Mouse (Mus musculus) CH12.LX (cell line): ENCODE measurements around the gene Rpl11. TPM values are rescaled to one million over a fixed set of nuclear protein-coding genes. Genes with fewer than 3 reads are reported as not detected.
A peak's percentile ranks its signal among the peaks of the same experiment; 100 is the strongest.

ENCODE experiments used
- DNase-seq: peaks from one replicate; pipeline ENCODE4 v3.0.0-alpha.2; 2013; ENCODE audit errors: extremely low read depth
- H3K27ac ChIP-seq: 2 replicates; pipeline ENCODE4 v1.5.1; 2012; ENCODE audit warnings: low read depth, mild to moderate bottlenecking, control low read depth, moderate library complexity; ENCODE audit not compliant: insufficient read depth
- H3K27me3 ChIP-seq: replicated peaks from 2 replicates; pipeline ENCODE3; 2012; ENCODE audit warnings: inconsistent platforms
- H3K36me3 ChIP-seq, 2 experiments: replicated peaks in 1 of 2; 2 replicates each; pipeline versions ENCODE3 to v1.6.1; 2012; ENCODE audit warnings: inconsistent platforms in 1 of 2, low read length in 1 of 2, mild to moderate bottlenecking in 1 of 2, mixed read lengths in 1 of 2, moderate library complexity in 1 of 2; ENCODE audit not compliant: control insufficient read depth in 1 of 2, insufficient read depth in 1 of 2
- H3K4me1 ChIP-seq, 2 experiments: 2 replicates each; pipeline ENCODE4 v1.6.1; 2012; ENCODE audit warnings: inconsistent platforms in 1 of 2, moderate library complexity in 1 of 2; ENCODE audit not compliant: insufficient read depth in 2 of 2, control insufficient read depth in 1 of 2
- H3K4me2 ChIP-seq: 2 replicates; pipeline ENCODE4 v1.6.1; 2012; ENCODE audit warnings: low read depth, mild to moderate bottlenecking, control low read depth; ENCODE audit not compliant: poor library complexity, insufficient read depth, severe bottlenecking
- H3K4me3 ChIP-seq, 3 experiments: fragments of 150-350 bp in 1 of 3; sonication (generic) in 1 of 3; replicated peaks in 1 of 3; 2 replicates each; pipeline versions ENCODE3 to v1.5.1; 2011 to 2012; ENCODE audit warnings: low read depth in 2 of 3, low read length in 2 of 3, mild to moderate bottlenecking in 2 of 3, moderate library complexity in 2 of 3, control low read depth in 1 of 3, improper control_type of control experiment in 1 of 3, inconsistent platforms in 1 of 3, mixed read lengths in 1 of 3; ENCODE audit not compliant: poor library complexity in 1 of 3
- H3K79me2 ChIP-seq: replicated peaks from 2 replicates; pipeline ENCODE4 v1.6.1; 2012; ENCODE audit warnings: mild to moderate bottlenecking, moderate library complexity; ENCODE audit not compliant: control insufficient read depth, poor library complexity, insufficient read depth, severe bottlenecking; ENCODE audit errors: extremely low read depth
- H3K9ac ChIP-seq: 2 replicates; pipeline ENCODE4 v1.6.1; 2012; ENCODE audit warnings: low read depth, mild to moderate bottlenecking, control low read depth, moderate library complexity; ENCODE audit not compliant: insufficient read depth
- H3K9me3 ChIP-seq: replicated peaks from 2 replicates; pipeline ENCODE3; 2012; ENCODE audit warnings: low read length, inconsistent platforms, mixed read lengths
- BHLHE40 ChIP-seq: IDR thresholded peaks from 2 replicates; pipeline ENCODE4 v1.6.1; 2011; ENCODE audit warnings: mild to moderate bottlenecking, low read depth, low read length, improper control_type of control experiment
- CHD1 ChIP-seq: IDR thresholded peaks from 2 replicates; pipeline ENCODE4 v1.6.1; 2012; ENCODE audit warnings: low read depth, low read length, improper control_type of control experiment, inconsistent platforms
- E2F4 ChIP-seq: IDR thresholded peaks from 2 replicates; pipeline ENCODE4 v1.6.1; 2011; ENCODE audit warnings: low read depth, low read length, improper control_type of control experiment; ENCODE audit not compliant: insufficient replicate concordance
- ELF1 ChIP-seq: IDR thresholded peaks from 2 replicates; pipeline ENCODE4 v1.6.1; 2014; ENCODE audit warnings: low read depth, mild to moderate bottlenecking, inconsistent platforms, low read length, improper control_type of control experiment
- EP300 ChIP-seq: IDR thresholded peaks from 2 replicates; pipeline ENCODE4 v1.6.1; 2011; ENCODE audit warnings: low read length, improper control_type of control experiment
- GABPA ChIP-seq: IDR thresholded peaks from 2 replicates; pipeline ENCODE4 v1.6.1; 2012; ENCODE audit warnings: low read depth, low read length, improper control_type of control experiment, inconsistent platforms; ENCODE audit not compliant: insufficient replicate concordance
- HCFC1 ChIP-seq: IDR thresholded peaks from 2 replicates; pipeline ENCODE4 v1.6.1; 2012; ENCODE audit warnings: low read depth, mild to moderate bottlenecking, inconsistent platforms, low read length, improper control_type of control experiment
- IRF4 ChIP-seq: IDR thresholded peaks from 2 replicates; pipeline ENCODE4 v1.6.1; 2014; ENCODE audit warnings: low read depth, mild to moderate bottlenecking, inconsistent platforms, low read length, improper control_type of control experiment
- JUN ChIP-seq: IDR thresholded peaks from 2 replicates; pipeline ENCODE4 v1.6.1; 2011; ENCODE audit warnings: low read depth, mild to moderate bottlenecking, low read length, improper control_type of control experiment, moderate library complexity; ENCODE audit not compliant: insufficient read depth
- MAFK ChIP-seq: IDR thresholded peaks from 2 replicates; pipeline ENCODE4 v1.6.1; 2011; ENCODE audit warnings: low read length, improper control_type of control experiment; ENCODE audit not compliant: insufficient replicate concordance
- MAZ ChIP-seq: IDR thresholded peaks from 2 replicates; pipeline ENCODE4 v1.6.1; 2012; ENCODE audit warnings: low read depth, mild to moderate bottlenecking, inconsistent platforms, low read length, improper control_type of control experiment, moderate library complexity
- MXI1 ChIP-seq: IDR thresholded peaks from 2 replicates; pipeline ENCODE4 v1.6.1; 2011; ENCODE audit warnings: mild to moderate bottlenecking, low read depth, low read length, improper control_type of control experiment
- PAX5 ChIP-seq: IDR thresholded peaks from 2 replicates; pipeline ENCODE4 v1.6.1; 2012; ENCODE audit warnings: low read length, inconsistent platforms, mixed read lengths
- RCOR1 ChIP-seq: conservative IDR thresholded peaks from 2 replicates; pipeline ENCODE4 v1.6.1; 2012; ENCODE audit warnings: low read depth, mild to moderate bottlenecking, inconsistent platforms, low read length, improper control_type of control experiment
- SIN3A ChIP-seq: IDR thresholded peaks from 2 replicates; pipeline ENCODE4 v1.6.1; 2012; ENCODE audit warnings: low read length, improper control_type of control experiment, inconsistent platforms
- TBP ChIP-seq: conservative IDR thresholded peaks from 2 replicates; pipeline ENCODE4 v1.6.1; 2011; ENCODE audit warnings: low read depth, low read length, improper control_type of control experiment
- ZC3H11A ChIP-seq: IDR thresholded peaks from 2 replicates; pipeline ENCODE4 v1.6.1; 2012; ENCODE audit warnings: low read depth, mild to moderate bottlenecking, inconsistent platforms, low read length, improper control_type of control experiment
- dilution Hi-C: fragments of 300-500 bp; cut with MboI; formaldehyde crosslinking; loops from 2 replicates; pipeline ENCODE4 v1.14.3; 2020; ENCODE audit warnings: low sequenced_read_pairs; ENCODE audit not compliant: extremely low pct_unique_long_range_greater_than_20kb, extremely low pct_ligation_motif_present
- in situ Hi-C: fragments of 300-500 bp; cut with MboI; formaldehyde crosslinking; loops from 3 replicates; pipeline ENCODE4 v1.14.3; 2019; ENCODE audit warnings: low sequenced_read_pairs, low pct_ligation_motif_present, low pct_unique_long_range_greater_than_20kb, mixed read lengths
- polyA plus RNA-seq: library from polyadenylated mRNA; unstranded; fragments of >175 nt; gene quantifications from 2 replicates; pipeline ENCODE4 v1.2.1, GENCODE M21; 2012; ENCODE audit warnings: low read depth; ENCODE audit not compliant: insufficient read length
- total RNA-seq, 2 experiments: library from RNA; depleted of rRNA; stranded (reverse); fragments of 300-350 nt in 1 of 2; fragments of >200 nt in 1 of 2; gene quantifications; 2 replicates each; pipeline ENCODE4 v1.2.3; 2012 to 2014

Rpl11 gene
- total and polyA plus RNA-seq, 3 experiments: 1,170 to 2,513 (median 1,661) TPM

DNA sequence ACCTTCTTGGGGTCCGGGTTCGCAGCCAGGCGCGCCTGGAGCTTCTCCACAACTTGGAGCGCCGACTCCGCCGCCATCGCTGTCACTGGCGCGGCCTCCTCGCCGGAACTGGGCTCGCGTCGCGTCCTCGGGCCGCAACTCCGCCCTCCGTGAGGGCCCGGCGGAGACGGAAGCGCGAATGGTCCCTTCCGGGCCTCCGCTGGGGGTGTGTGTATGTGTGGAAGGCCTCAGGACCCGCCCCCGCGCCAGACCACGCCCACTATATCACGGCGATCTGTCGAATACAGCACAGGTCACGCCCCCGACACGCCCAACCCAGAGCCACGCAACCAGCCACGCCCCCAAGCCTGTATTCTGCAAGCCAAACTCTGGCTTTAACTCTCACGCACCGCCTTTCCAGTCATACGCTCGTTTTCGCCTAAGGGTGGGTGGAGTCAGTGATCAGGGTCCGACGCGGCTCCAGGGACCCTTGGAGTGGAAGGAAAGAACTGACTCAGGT is 31.6 kb downstream of the Rpl11 start, which contains the start of gene Eloa (continued):
- TF ChIP-seq TBP (peak; percentile 75), MAZ (0 out of 2 replicates have a peak, but pooled peaks have one; percentile 40), MAFK (no peak), IRF4 (no peak; the same call in 1 of the 2 replicates)

DNA sequence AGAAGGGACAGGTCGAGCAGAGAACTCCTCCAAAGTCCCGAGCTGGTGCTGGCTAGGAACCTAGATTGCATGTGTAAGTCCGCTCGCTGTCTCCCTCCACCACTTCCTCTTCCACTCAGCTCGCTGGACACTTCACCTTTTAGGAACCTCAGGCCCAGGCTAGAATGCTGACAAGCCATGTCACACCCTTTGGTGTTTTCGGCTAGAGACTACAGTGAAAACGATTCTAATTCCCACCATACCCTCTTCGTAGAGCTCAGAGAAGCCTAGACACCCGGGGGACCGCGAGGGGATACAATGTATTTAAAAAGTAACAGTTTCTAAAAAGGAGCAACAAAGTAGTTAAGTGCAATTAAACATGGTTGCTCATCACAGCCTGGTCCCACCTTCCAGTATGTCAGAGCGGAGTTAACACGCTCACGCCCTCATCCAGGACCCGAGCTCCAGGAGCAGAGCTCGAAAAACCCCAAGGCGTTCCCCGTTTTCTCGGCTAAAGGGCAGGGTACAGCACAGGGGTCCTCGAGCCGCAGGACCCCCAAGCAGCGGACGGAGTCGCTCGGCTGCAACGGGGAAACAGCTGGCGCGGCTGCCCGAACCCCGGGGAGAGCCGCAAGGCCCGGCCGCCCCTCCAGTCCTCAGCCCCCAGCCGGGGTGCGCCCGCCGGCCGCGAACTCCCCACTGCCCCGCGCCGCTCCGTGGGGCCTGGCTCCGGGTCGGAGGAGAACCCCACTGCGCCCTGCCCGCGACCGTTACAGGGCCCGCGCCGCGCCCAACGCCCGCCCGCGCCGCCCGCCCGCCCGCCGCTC is 32.3 kb downstream of the Rpl11 start:
- H3K27ac ChIP-seq: peak overlapping the region; percentile 39
- H3K36me3 ChIP-seq: peaks cover 8 to 27% of the 10 kb centered on the region in 2 experiments
- no peak for DNase-seq
- H3K9ac ChIP-seq: peak overlapping the region; percentile 97
- peaks cover 3% of the 10 kb centered on the region for H3K9me3 ChIP-seq
- dilution Hi-C loops (no loop called here), in situ Hi-C loops (no loop called here)
- H3K79me2 ChIP-seq: peaks cover 55% of the 10 kb centered on the region
- peaks cover 5 to 32% of the 10 kb centered on the region in 2 experiments for H3K4me1 ChIP-seq
- peak overlapping the region; percentile 88 to 97 (median 94) for H3K4me3 ChIP-seq
- TF ChIP-seq MXI1 (peak; percentile 62; the same call in 1 of the 2 replicates), SIN3A (peak; percentile 83), PAX5 (no peak), ELF1 (0 out of 2 replicates have a peak, but pooled peaks have one; percentile 16), CHD1 (peak; percentile 86; the same call in 1 of the 2 replicates), ZC3H11A (no peak), HCFC1 (peak; percentile 59)
- no peaks in the 10 kb centered on the region for H3K27me3 ChIP-seq
- no peak overlapping the region for H3K4me2 ChIP-seq

DNA sequence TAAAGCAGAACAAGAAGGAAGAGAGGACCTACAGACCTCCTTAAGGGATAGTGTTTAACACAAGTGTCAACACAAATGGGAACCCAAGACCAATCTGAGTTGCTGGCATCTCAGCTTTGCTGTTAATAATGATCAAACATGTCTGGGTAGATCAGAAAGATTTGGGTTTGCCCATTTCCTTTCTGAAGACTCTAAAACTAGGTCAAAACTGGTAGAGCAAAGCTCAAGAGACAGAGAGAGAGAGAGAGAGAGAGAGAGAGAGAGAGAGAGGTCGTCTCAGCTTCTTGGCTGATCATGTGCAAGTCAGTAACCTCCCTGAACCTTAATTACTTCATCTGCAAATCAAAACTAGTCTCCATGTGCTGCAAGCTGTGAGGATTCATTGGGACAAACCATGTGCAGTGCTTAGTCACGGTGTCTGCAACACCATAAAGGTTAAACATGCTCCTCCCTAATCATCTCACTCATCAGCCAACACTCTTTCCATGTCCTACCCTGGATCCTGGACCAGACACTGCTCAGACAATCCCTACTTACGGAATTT is 37.1 kb downstream of the Rpl11 start:
- in situ Hi-C loops: no loop called here

More for the DNA sequence above, 37.1 kb downstream of the Rpl11 start:
- peak overlapping the region; percentile 26; the same call in 1 of the 2 replicates for H3K9ac ChIP-seq
- peaks cover 91% of the 10 kb centered on the region for H3K79me2 ChIP-seq
- no peak overlapping the region for H3K4me2 ChIP-seq
- peaks cover 9 to 44% of the 10 kb centered on the region in 2 experiments for H3K4me1 ChIP-seq
- H3K36me3 ChIP-seq: peaks cover 31 to 68% of the 10 kb centered on the region in 2 experiments
- TF ChIP-seq RCOR1 (no peak), GABPA (no peak), MXI1 (no peak), BHLHE40 (no peak), JUN (no peak), EP300 (no peak), E2F4 (no peak)
- H3K9me3 ChIP-seq: no peaks in the 10 kb centered on the region
- no peak overlapping the region for H3K4me3 ChIP-seq
- no peak for DNase-seq
- dilution Hi-C loops: no loop called here
- H3K27me3 ChIP-seq: no peaks in the 10 kb centered on the region
- H3K27ac ChIP-seq: no peak overlapping the region
